Mouse (Mus musculus): ENCODE measurements at regions not wholly inside any gene's neighbourhood (a gene's known extent, or its start where the extent isn't known, plus 50 kb on each side); places are given as distances from the start of the nearest gene placed in this dataset.

DNA sequence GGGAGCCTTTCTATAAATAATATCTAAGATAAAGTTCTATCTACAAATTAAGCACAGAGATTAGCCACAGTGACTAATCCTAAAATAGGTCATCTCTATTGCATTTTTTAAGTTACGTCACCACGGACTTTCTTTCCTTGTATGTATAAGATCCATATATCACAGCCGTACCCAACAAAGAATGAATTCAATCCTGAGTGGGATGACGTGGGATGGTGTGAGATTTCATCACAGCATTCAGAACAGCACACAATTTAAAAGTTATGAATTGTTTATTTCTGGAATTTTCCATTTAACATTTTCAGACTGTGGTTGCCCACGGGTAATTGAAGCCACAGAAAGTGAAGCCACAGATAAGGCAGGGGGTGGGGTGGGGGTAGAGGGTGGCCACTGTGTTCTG lies 129.0 kb upstream of the Dynlrb2 start:
- no peak for DNase-seq (ENCODE audit: low spot score)

DNA sequence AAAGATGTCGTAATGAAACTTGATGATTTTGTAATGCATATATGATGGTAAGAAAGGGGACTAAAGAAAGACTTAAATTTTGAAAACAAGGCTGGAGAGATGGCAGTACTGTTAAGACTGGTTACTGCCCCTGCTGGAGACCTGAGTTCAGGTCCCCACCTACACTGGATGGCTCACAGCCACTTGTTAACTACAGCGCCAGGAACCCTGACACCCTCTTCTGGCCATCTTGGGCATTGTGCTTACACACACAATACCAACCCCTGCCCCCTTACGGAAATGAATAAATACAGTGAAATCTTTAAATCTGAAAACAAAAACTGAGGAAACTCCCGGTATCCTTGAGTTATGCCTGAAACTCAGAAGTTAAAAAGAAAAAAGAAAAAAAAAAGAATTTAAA lies 131.7 kb upstream of the Dynlrb2 start:
- no peak for DNase-seq (ENCODE audit: low spot score)

DNA sequence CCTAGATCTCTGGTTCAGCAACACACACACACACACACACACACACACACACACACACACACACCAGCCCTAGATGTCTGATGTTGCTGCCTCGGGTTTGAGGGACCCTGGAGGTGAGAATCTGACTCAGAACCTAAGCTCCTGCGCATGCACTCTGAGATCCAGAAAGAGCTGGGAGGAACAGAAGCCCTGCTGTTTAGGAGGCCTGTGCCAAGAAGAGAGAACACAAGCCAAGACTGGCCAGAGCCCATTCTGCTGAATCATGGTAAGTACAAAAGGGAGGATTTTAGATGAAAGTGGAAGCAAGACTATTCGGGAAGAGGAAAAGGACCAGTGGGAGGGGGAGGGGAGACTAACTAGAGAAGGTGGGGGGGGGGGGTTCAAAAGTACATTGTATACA lies 132.2 kb upstream of the Dynlrb2 start:
- DNase-seq (ENCODE audit: low spot score): no peak

DNA sequence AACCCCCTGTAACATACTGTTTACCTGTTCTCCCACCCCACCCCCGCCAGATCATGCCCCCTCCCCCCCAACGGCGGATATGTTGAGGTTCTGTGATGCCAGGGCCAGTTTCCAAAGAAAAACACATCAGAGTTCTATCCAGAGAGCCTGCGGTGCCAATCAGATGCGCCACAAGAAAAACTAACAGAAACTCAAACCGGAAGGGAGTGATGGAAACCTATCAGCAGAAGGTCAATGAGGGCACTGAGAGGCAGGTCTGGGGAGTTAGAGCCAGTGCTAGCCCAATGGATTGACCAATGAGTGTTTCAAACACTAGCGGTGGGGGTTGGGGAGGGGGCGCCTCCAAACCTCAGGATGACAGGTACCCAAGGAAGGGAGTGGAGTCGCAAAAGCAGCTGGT lies 132.7 kb upstream of the Dynlrb2 start:
- DNase-seq (ENCODE audit: low spot score): no peak

DNA sequence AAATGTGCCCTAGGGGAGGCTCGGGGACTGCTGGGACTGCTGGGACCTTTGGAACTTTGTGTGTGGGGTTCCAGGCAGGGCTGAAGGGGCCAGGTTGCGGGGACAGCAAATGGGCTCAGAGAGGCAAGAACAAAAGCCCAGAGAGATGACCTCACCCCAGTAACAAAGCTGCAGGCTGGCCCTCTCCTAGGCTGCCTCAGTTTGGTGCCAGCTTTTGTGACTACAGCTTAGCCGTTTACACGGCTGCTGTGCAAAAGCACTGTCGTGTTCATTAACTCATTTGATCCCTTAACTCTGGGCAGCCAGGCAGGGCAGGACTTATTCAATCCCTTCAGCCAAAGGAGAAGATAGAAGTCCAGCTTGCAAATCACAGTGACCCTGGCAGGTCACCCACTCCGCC lies 137.3 kb upstream of the Dynlrb2 start:
- DNase-seq (ENCODE audit: low spot score): no peak

DNA sequence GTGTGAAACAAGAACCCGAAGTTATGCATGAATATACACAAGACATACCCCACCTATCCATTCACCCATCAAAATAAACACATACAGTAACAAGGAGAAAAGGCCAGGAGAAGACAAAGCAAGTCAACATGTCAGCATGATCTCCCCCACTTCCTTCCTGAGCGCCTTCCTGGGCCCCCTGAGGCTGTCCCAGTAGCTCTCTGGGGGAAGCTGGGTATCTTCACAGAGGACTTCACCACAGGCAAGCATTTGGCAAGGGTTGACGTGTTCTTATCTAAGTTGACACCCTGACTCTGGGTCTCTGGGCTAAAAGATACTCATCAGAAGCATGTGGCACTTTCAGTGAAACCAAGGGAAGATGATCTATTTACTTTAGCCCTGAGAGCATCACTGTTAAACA lies 138.1 kb upstream of the Dynlrb2 start:
- no peak for DNase-seq (ENCODE audit: low spot score)

DNA sequence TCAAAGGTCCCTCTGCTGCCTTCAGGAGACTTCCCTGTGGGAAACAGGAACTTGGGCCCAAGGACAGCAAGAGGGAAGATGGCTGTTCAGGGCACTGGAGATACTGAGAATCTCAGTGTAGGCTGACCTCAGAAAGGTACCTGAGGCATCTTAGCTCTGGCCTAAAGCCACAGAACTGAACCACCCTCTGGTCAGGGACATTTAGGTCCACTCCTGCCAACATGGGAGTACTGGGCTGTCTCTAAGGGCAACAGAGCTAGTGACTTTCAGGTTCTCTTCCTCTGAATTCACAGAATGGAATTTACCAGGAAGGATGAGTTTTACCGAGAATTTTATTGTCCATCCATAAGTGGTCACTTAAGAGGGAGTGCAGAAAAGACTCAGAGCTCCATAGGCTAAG lies 140.0 kb upstream of the Dynlrb2 start:
- no peak for DNase-seq (ENCODE audit: low spot score)

DNA sequence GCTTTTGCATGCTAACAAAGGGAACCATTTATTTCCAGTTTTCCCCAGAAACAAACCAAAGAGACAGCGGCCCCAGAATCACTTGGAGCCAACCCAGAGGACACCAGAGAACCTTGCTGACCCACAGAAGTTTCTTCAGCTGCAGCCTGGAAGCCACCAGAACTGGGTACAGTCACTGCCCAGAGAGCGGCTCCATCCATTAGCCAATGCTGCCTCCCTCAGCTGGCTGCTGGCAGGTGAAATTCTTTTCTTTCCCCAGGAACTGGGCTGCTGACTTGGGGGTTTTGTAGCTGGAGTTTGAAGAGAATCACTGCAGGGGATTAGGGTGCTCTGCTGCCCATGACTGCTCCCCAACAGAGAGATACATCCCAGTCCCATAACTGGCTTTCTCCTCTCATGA lies 140.6 kb upstream of the Dynlrb2 start:
- no peak for DNase-seq (ENCODE audit: low spot score)

DNA sequence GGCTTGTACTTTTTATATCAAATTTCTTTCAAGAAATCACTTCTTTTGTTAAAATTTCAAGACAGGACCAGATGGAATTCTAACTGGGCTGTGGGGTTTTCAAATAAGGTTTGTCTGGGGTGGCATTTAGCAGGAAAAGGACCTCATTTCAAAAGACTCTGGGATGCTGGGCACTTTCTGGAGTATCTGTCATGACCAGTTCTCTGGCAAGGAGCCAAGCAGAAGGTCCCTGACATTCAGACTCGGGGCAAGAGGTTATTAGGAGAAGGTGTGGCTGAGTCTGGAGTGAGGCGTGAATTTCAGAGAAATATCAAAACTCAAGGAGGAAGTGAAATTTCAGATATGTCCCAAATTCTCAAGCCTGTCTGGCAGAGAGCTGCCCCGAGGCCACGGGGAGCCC lies 142.4 kb upstream of the Dynlrb2 start:
- DNase-seq (ENCODE audit: low spot score): no peak

DNA sequence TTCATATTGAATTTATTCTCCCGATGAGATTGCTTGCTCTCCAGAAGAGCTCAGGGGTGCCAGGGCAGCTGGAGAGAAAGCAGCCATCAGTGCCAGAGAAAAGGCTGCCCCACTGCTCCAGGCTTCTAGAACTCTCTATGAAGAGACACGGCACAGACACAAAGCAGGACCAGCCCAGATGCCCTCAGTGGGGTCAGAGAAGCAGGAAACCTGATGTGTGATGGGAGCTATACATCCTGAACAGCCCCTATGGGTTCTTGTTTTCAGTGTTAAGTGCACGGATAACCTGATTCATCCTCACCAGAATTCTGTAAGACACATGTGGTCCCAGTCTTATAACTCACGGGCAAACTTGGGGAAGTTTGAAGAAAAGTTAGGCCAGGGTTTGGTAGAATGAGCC lies 145.0 kb upstream of the Dynlrb2 start:
- no peak for DNase-seq (ENCODE audit: low spot score)

DNA sequence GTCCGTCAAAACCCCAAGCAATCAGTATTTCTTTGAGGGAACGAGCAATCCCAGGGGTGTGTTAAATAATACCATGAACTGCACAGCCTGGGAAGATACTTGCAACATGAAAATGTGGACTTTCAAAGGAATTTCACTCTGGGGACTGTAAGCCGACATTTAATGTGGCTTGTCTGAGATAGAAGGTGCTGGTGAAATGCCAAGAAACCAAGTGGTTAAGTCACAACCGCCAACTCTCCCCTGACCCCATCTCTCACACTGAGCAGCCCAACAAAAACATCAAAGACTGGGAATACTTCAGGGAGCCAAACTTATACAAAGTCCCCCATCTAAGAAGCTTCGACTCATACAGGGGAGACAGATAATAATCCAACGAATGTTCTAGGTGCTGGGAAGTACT lies 150.0 kb upstream of the Dynlrb2 start:
- no peak for DNase-seq (ENCODE audit: low spot score)

DNA sequence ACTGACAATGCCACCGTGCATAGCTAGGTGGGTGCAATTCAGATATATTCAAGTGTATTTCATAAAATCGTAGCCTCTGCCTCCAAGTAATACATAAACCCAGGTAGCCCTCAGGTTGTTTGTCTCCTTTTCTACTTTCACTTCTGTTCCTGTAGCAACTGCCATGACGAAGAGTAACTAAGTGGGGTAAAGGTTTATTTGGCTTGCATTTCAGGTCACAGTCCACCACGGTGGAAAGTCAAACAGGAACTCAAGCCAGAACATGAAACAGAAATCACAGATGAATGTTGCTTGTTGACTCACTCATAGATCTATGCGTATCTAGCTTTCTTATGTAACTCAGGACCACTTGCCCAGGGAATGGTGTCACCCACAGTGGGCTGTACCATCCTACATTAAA lies 150.9 kb upstream of the Dynlrb2 start:
- no peak for DNase-seq (ENCODE audit: low spot score)

DNA sequence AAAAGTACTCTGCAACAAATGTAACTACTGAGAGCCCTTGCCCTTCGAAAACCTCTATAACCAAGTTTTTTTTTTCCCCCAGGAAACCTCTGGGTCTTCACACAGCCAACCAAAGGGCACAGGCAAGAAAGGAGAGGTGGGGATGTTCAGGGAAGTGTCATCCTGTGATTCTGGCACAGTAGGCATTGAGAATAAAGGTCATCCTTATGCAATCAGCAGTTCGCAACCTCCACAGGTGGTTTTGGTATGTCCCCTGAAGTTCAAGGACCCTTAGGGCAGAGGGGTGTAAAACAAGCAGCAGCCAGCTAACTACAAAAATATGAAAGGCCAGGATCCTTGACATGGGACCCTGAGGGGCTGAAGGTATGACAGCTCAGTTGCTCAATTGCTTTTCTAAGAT lies 152.1 kb upstream of the Dynlrb2 start:
- no peak for DNase-seq (ENCODE audit: low spot score)

DNA sequence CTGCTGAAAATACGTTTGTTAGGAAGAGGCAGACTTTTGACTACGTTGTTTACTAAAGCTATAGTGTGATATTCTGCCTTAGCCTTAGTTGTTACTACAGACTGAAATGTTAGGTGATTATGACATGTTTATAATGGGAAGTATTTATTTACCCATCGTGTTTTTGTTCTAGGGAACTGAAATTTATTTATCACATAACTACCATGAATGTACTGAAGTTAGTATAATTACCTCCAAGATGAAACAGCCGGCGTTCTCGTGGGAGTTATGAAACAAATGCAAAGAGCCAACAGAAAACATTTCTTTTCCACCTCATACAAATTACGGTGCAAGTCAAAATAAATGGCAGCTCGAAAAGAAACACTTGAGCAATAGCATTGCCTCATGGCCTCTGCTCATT lies 155.8 kb upstream of the Dynlrb2 start:
- DNase-seq (ENCODE audit: low spot score): no peak

DNA sequence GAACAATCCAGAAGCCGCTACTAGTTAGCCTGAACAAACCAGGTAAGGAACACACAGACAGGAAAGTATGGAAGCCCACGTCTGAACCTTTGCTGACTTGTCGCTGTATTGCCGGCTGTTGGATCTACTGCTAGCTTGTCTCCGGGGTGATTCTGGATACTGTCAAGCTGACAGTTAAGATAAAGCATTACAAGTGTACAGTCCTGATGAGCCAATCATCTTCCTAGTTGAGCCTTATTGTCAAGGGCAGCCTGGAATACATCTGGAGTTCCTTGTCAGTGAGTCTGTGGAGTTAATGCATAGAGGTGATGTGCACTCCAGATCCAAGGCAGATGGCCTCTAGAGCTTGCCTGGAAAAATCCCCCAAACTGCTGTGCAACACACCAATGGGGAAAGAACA lies 157.8 kb upstream of the Dynlrb2 start:
- no peak for DNase-seq (ENCODE audit: low spot score)

DNA sequence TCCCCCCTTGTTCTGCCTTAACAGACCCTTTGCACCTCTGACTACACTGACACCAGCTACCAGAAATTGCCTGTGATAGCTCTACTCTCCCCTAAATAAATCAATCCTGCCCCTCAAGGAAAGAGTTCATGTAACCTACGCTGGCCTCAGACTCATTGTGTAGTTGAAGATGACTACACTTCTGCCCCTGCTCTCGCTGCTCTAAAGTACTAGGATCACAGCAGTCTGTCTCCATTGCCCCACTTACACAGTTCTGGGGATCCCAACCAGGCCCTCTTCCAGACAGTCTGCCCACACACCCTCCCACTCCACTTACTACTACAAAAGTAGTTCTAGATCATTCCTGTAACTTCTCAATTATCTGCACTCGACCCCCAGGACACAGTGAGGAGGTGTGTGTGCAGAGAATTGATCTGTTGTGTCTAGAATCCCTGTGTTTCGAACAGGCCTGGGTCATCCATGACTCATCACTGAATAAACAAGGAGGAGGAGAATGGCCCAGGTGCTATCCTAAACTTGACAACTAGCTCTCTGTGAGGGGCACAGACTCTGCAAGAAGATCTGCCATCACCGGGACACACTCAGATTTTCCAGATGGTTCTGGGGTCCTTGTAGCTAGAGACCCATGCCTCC lies 160.1 kb upstream of the Dynlrb2 start:
- no peak for DNase-seq (ENCODE audit: low spot score)

DNA sequence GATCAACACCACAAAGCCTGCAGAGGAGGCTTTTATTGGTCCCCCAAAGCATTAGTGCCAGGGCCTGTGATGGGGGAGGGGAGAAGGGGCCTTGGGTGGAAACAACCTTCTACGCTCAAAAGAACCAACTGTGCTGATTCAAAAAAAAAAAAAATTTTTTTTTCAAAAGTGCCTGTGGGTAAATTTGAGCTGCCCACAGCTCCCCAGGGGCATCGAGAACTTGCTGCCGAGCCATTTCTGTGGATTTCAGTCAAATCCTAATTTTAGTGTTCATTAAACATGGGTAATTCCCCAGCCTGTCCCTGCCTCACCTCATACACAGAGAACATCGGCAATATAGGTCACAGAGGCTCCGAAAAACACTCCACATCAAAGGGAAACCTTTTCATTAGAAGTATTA lies 161.2 kb upstream of the Dynlrb2 start:
- DNase-seq (ENCODE audit: low spot score): no peak

DNA sequence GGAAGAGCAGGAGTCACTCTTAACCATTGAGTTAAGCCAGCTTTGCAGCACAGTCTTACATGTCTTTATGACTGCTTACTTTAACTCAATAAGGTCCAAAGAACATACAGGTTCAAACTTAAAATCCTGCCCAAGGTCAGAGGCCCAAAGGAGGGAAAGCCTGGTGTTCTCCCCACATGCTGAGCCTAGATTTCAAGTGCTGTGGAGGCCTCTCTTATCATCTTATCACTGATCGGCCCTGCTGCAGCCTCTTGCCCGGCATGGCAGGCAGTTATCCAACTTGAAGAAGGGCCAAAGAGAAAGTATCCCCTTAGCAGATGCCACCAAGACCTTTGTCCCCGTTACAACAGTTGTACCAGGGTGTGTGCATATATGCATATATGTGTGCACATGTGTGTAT lies 170.0 kb upstream of the Dynlrb2 start:
- no peak for DNase-seq (ENCODE audit: low spot score)

DNA sequence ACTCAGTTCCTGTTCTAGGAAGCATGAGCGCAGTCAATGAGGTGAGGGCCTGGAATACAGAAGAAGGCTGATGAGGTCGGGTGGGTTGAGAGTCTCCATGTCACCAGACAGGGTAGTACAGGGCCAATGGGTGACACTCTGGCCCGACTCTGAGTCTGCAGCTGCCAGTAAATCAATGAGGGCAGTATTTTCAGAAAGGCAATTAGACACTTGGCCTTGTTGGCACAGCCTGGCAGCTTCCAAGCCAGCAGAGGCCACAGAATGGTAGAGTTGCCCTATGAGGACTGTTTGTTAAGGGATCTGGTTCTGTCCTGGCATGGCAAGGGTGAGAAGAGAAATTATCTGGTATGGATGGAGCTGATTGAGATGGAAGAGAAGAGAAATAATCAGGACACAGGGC lies 170.7 kb upstream of the Dynlrb2 start:
- no peak for DNase-seq (ENCODE audit: low spot score)

DNA sequence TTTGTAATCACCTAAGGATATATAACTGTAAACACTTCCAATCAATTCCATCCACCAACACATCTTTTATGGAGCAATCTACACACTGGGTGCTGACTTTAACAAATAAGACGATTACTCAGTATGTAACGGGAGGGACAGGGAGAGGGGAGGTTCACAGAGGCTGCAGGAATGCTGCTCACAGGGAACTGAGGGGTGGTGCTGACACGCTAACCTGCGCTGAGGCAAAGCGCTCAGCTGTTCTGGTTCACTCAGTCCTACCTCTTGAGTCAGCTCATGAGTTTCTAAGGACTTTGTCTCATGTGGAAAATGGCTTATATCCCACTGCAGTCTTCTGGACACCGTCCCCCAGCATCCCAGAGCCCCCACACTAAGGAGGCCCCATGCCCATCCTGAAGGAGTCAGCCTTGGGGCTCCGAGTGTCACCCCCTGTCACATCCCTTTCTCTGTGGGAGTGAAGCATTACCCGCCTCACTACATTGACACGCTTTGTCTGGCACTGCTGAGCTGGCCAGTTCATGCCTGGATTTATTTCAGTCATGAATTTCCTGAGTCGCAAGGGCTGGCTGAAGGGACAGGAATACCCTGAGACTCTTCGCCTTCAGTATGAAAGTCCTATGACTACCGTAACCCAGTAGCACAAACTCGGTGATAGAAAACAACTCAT lies 184.6 kb upstream of the Dynlrb2 start:
- DNase-seq (ENCODE audit: low spot score): no peak

DNA sequence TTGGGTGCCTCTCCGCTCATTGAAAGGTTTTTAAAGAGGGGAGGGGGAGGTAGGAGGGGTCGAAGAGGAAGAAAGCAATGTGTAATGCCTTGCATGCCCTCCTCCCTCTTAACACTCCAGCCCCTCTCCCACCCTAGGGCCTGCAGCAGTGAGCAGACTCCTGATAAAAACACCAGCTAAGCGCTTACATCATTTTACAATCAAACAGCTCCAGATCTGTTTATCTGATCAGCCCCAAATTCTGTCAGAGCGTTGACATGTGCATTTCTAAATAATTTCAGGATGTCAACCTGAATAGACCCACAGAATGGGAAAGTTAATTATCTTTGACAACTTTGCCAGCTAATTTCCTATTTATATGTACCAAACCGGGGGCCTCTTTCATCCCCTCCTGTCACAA lies 189.4 kb upstream of the Dynlrb2 start:
- no peak for DNase-seq (ENCODE audit: low spot score)

DNA sequence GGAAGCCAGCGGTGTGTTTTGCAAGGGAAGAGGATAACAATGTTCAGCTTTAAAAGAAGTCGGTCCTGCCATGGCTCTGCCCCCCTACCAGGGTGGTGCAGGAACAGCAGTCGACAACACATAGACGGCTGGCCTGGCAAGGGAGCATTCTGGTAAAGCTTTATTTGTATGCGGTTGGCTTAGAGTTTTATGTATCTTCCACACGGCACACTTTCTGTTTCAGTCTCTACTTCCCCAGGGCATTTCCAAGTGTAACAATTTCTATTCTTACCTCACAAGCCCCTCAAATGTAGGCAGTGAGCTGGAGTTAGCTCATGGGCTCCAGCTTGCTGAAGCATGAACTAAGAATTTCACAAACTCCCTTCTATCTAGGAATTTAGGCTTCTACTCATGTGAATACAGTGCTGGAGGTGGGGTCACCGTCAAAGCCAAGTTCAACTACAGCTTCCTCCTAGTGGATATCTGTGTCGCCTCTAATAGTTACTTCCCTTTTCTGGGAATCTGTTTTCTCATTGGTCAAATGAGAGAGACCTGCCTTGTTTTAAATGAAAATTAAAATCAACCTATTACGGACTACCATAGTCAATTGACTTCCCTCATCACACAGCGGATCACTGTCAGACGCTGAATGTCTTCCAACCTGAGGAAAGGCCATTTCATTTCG lies 190.2 kb upstream of the Dynlrb2 start:
- DNase-seq (ENCODE audit: low spot score): no peak

DNA sequence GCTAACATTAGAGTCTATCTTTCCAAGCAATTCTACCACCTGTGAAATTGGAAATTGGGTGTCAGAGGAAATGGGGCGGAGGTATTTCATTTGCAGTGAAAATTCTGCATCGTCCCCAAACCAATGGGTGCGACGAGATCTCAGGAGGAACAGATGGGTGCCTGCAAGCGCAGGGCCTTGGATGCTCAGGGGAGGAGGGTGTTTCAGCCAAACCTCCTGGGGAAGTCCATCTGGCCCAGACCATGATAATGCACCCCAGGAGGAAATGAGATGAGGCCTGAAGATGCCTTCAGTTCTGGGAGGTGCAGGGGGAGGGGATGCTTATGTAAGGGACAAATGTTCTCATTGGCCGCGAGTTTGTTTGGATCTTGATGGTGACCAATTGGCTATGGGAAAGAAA lies 205.9 kb upstream of the Dynlrb2 start:
- DNase-seq (ENCODE audit: low spot score): no peak

DNA sequence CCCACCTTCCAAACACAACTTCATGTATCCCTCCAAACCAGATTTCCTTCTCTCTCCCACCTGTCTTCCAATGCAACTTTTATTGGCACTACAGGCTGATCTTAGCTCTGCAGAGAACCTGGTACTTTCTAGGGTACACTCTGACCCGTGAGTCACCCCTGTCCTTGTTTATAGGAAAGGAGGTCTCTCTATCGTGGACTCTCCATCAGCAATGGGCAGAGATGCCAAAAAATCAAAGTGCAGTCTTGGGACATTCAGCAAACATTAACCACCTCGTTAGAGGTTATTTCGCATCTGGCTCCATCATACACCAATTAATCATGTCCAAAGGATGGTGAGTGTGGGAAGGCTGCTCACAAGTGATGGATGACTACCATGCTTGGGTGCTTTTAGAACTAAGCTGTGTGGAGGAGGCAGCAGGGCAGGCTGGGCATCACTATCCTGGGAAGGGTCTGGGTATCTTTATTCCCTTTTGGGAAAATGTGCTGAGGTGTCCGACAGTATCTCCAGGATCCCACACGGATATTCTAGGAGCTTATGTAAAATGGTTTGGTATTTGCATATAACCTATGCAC lies 214.0 kb upstream of the Dynlrb2 start:
- DNase-seq (ENCODE audit: low spot score): no peak

Data from c-Kit-positive CD71-positive TER-119-positive erythroid progenitor cells, embryonic 14.5 days (primary cell).